Mouse (Mus musculus) brain, embryonic 18.5 days (tissue): ENCODE data around the gene Cdk4.

ENCODE experiments used
- DNase-seq: peaks from one replicate; pipeline ENCODE4 v3.0.0-alpha.2; 2012; ENCODE audit warnings: low read depth, low spot score

Cdk4 gene

DNA sequence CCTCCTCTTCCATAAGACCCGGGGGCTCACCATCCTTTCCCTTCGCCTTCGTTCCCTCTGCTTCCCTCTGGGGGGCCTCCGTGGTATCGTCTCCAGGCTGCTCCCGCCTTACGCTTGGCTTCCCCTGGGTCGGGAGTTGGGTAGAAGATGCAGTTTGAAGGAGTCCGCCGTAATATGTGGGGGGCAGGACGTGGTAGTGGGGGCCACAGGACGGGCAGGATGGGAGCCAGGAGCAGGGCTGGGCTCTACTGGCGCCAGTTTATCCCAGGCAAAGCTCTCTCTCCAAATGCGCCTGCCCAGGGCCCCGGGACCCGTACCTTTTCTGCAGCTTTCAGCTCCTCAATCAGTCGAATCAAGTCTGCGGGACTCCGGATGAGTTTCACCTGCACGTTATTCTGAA is 35.2 kb downstream of the Cdk4 start:
- no peak for DNase-seq

- no peak for DNase-seq
These were observed 35.9 kb downstream of the Cdk4 start for GRCm38 (mm10) chr10:127099191-127099590.

GRCm38 (mm10) chr10:127099868-127100267 is 36.5 kb downstream of the Cdk4 start:
- DNase-seq: no peak

DNA sequence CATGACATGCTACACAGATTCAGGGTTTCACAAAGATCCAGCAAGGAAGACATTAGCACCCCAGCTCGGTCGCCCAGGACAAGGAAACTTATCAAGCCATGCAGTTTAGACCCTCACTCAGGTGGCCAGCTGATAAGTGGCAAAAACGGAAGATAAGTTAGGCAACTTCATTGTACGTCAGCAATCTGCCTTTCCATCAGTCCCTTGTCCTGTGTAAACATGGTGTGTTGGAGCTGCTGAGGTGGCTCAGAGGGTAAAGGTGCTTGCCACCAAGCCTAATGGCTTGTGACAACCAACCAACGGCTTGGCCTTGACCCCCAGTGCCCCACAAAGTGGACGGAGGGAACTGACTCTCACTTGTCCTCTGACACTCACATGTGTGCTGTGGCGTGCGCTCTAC is 37.1 kb downstream of the Cdk4 start:
- no peak for DNase-seq

DNA sequence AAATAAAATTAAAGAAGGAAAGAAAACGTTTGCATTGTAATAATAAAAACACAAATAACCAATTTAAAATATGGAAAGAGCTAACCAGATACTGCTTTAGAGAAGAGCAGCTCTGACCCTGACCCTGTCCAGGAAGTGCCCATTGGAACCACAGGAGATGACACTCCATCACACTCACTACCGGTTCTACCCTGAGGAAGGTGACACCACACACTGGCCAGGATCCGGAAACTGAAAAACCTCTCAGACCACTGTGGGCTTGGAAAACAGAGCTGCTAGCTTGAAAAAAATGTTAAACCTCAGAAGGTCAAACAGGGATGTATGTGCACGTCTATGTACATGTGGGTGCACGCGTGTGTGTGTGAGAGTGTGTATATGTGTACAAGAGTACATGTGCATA is 37.8 kb downstream of the Cdk4 start:
- no peak for DNase-seq

DNA sequence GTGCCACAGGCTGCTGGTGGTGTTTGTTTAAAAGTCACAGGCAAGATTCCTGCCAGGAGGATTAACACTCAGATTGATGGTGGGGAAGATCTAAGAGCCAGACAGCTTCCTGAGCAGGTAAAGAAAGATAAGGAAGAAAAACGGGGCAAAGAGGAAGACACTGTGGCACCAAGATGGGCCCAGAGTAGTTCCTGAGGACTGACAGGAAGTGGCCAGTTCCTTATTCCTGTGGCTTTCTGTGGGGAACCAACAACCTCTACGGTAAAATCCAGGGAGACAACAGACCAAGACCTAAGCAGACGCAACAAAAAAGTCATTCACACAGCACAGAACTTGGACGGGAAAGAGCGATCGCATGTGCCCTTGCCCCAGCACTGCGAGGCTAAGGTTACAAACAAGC is 40.3 kb downstream of the Cdk4 start:
- DNase-seq: no peak

DNA sequence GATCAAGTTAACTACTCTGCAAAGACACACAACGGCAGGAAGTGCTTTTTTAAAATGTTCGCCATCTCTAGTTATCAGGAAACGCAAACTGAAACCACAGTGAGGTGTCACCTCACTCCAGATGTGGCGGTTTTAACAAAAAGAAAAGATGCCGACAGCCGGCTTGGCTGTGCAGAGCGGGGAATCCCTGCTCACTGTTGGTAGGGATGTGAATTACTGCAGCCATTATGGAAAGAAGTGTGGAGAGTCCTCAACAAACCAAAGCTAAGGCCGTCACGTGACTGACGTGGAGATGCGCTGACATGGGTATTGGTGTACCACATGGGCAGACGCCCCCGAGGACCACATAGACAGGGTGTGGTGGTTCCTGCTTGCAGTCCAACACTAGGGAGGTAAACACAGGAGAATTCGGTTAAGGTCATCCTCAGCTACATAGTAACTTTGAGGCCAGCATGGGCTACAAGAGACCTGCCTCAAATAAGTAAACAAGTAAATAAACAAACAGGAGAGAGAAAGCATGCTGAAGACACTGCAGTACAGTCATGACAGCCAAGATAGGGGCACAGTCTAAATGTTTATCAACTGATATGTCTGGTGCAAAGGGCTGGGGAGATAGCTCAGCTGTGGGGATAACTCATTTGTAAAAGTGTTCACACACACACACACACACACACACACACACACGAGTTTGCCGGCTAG is 44.4 kb downstream of the Cdk4 start:
- DNase-seq: no peak

DNA sequence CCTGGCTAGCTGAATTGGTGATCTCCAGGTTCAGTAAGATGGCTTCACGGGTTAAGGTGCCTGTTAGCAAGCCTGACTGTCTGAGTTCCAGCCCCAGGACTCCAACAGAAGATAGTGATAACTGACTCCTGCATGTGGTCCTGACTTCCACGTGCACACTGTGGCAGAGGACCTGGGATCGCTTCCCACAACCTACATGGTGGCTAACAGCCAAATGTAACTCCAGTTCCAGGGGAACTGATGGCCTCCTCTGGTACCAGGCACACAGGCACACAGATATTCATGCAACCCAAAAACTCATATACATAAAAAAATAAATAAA is 44.9 kb downstream of the Cdk4 start:
- DNase-seq: no peak

DNA sequence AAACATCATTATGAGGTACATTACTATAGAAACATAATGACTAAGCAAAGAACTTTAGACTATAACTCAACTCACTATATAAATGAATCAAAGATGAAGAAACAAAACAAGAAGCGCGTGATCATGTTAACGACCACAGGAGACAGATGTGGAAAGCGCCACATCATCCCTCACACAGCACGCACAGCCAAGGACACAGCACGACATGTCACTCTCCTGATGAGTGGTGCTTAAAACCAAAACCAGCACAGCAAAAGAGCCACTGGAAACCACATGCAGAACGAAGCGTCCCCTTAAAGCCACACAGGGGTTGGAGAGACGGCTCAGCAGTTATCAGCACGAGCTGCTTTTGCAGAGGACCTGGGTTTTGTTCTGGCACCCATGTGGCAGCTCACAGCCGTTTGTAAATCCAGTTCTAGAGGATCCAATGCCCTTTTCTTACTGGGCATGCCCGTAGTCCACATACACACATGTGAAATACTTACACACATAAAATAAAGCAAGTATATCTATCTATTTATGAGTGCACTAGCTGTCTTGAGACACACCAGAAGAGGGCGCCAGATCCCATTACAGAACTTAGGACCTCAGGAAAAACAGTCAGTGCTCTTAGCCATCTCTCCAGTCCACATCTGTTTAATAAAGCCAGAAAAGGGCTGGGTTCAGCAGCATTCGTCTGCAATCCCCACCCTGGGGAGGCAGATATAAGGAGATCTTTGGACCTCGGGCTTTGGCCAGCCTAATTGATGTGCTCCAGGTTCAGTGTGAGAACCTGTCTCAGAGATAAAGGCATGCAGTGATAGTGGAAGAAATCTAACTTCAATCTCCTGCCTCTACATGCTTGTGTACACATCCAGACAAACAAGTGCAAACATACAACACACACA is 47.9 kb downstream of the Cdk4 start:
- no peak for DNase-seq

GRCm38 (mm10) chr10:127114408-127114807 is 51.1 kb downstream of the Cdk4 start:
- no peak for DNase-seq

GRCm38 (mm10) chr10:127115068-127115467 is 51.7 kb downstream of the Cdk4 start:
- DNase-seq: no peak
